Mouse (Mus musculus): ENCODE measurements around the gene Pmel. TPM values are rescaled to one million over a fixed set of nuclear protein-coding genes. Genes with fewer than 3 reads are reported as not detected.

Gene Pmel
- polyA plus RNA-seq, 1 experiment from 2014 or later: 1.6 TPM

DNA sequence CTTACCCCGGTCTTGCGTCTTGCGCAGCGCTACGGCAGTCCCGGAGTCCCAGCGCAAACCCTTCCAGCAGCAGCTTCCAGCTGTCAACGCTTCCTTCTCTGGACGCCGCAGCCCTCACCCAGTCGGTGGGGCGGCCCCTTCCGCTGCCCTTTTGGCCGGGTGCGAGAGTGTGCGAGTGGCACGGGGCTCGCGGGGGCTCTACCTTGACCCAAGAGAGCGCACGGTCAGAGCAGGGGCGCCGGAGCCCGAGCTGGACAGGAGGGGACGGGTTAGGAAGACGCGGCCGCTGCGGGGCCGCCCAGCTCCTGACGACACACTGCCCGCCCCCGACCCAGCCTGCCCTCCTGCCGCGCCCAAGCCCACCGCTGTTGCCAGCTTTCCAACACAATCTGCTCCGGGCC, 39.8 kb downstream of the Pmel start:
- Histone ChIP-seq H3K9ac (ENCODE audit: low read length) (peak overlapping the region; percentile 91), H3K9me3 (replicated peaks; ENCODE audit: control insufficient read depth, low read length) (no peaks in the 10 kb centered on the region), H3K4me1 (ENCODE audit: control insufficient read depth, insufficient read depth, low read length) (peaks cover 20% of the 10 kb centered on the region), H3K27me3 (ENCODE audit: control insufficient read depth, insufficient read depth, low read length) (no peaks in the 10 kb centered on the region), H3K36me3 (ENCODE audit: control insufficient read depth, insufficient read depth, low read length) (no peaks in the 10 kb centered on the region), H3K27ac (ENCODE audit: low read length) (peak overlapping the region; percentile 85), H3K4me3 (replicated peaks; ENCODE audit: low read length) (peak overlapping the region; percentile 77), H3K4me2 (ENCODE audit: low read depth, low read length) (peak overlapping the region; percentile 73)
- ATAC-seq (ENCODE audit: insufficient read depth, low FRiP score): peak; percentile 34; the same call in 1 of the 2 replicates
- under 1% methylated on average over 37 of the region's 37 CpGs for WGBS

- no peaks in the 10 kb centered on the region for H3K27me3 ChIP-seq (ENCODE audit: control insufficient read depth, insufficient read depth, low read length)
- no peaks in the 10 kb centered on the region for H3K9me3 ChIP-seq (replicated peaks; ENCODE audit: control insufficient read depth, low read length)
- peak overlapping the region; percentile 91 for H3K9ac ChIP-seq (ENCODE audit: low read length)
- peak overlapping the region; percentile 77 for H3K4me3 ChIP-seq (replicated peaks; ENCODE audit: low read length)
- peaks cover 24% of the 10 kb centered on the region for H3K4me1 ChIP-seq (ENCODE audit: control insufficient read depth, insufficient read depth, low read length)
- 29% methylated on average over 8 of the region's 8 CpGs for WGBS
- no peak for ATAC-seq (ENCODE audit: insufficient read depth, low FRiP score)
- peak overlapping the region; percentile 73 for H3K4me2 ChIP-seq (ENCODE audit: low read depth, low read length)
- peak overlapping the region; percentile 85 for H3K27ac ChIP-seq (ENCODE audit: low read length)
- H3K36me3 ChIP-seq (ENCODE audit: control insufficient read depth, insufficient read depth, low read length): no peaks in the 10 kb centered on the region
These were observed 40.2 kb downstream of the Pmel start for GRCm38 (mm10) chr10:128744211-128744610.

GRCm38 (mm10) chr10:128744680-128745601, 40.9 kb downstream of the Pmel start, which contains the start of gene Dgka:
Dgka (minus strand) TSS chr10:128744855.
- 20% methylated on average over 18 of the region's 18 CpGs for WGBS
- no peaks in the 10 kb centered on the region for H3K9me3 ChIP-seq (replicated peaks; ENCODE audit: control insufficient read depth, low read length)
- H3K9ac ChIP-seq (ENCODE audit: low read length): peak within 1 kb of the TSS; percentile 91
- no peak for ATAC-seq (ENCODE audit: insufficient read depth, low FRiP score)
- H3K27ac ChIP-seq (ENCODE audit: low read length): peak within 1 kb of the TSS; percentile 85
- H3K36me3 ChIP-seq (ENCODE audit: control insufficient read depth, insufficient read depth, low read length): no peaks in the 10 kb centered on the region
- H3K27me3 ChIP-seq (ENCODE audit: control insufficient read depth, insufficient read depth, low read length): no peaks in the 10 kb centered on the region
- peak within 1 kb of the TSS; percentile 77 for H3K4me3 ChIP-seq (replicated peaks; ENCODE audit: low read length)
- peaks cover 30% of the 10 kb centered on the region for H3K4me1 ChIP-seq (ENCODE audit: control insufficient read depth, insufficient read depth, low read length)
- peak within 1 kb of the TSS; percentile 73 for H3K4me2 ChIP-seq (ENCODE audit: low read depth, low read length)

- Histone ChIP-seq H3K9ac (ENCODE audit: low read length) (no peak overlapping the region), H3K27ac (ENCODE audit: low read length) (0 out of 2 replicates have a peak overlapping the region, but pooled peaks have one; percentile 3), H3K4me2 (ENCODE audit: low read depth, low read length) (no peak overlapping the region), H3K36me3 (ENCODE audit: control insufficient read depth, insufficient read depth, low read length) (no peaks in the 10 kb centered on the region), H3K9me3 (replicated peaks; ENCODE audit: control insufficient read depth, low read length) (no peaks in the 10 kb centered on the region), H3K27me3 (ENCODE audit: control insufficient read depth, insufficient read depth, low read length) (no peaks in the 10 kb centered on the region), H3K4me1 (ENCODE audit: control insufficient read depth, insufficient read depth, low read length) (peaks cover 30% of the 10 kb centered on the region), H3K4me3 (replicated peaks; ENCODE audit: low read length) (no peak overlapping the region)
- WGBS: 89% methylated on average over 10 of the region's 10 CpGs
- no peak for ATAC-seq (ENCODE audit: insufficient read depth, low FRiP score)
These were observed 42.1 kb downstream of the Pmel start for GRCm38 (mm10) chr10:128745946-128746613.

DNA sequence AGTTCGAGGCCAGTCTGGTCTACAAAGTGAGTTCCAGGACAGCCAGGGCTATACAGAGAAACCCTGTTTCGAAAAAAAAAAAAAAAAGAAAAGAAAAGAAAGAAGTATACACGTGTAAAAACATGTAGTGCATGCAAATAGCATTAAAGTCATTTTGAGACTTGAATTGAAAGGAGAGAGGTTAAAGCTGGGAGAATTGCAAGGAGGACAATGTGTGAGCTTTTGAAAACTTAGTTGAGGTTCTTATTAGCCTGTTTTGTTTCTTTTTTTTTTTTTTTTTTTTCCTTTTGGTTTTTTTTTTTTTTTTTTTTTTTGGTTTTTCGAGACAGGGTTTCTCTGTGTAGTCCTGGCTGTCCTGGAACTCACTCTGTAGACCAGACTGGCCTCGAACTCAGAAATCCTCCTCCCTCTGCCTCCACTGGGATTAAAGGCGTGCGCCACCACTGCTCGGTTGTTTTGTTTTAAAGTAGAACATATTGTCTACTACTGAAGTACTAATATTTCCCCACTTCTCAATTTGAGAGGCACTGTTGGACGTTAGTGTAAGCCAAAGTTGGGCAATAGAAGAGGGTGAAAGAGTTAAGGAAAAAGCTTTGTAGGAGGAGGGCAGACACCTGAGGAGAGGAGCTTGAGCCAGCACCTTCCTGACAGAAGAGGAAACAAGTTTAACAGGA, 43.1 kb downstream of the Pmel start:
- H3K36me3 ChIP-seq (ENCODE audit: control insufficient read depth, insufficient read depth, low read length): no peaks in the 10 kb centered on the region
- H3K4me1 ChIP-seq (ENCODE audit: control insufficient read depth, insufficient read depth, low read length): peaks cover 30% of the 10 kb centered on the region
- peak overlapping the region; percentile 74 for H3K4me3 ChIP-seq (replicated peaks; ENCODE audit: low read length)
- no peaks in the 10 kb centered on the region for H3K9me3 ChIP-seq (replicated peaks; ENCODE audit: control insufficient read depth, low read length)
- peak overlapping the region; percentile 96 for H3K4me2 ChIP-seq (ENCODE audit: low read depth, low read length)
- no peaks in the 10 kb centered on the region for H3K27me3 ChIP-seq (ENCODE audit: control insufficient read depth, insufficient read depth, low read length)
- no peak for ATAC-seq (ENCODE audit: insufficient read depth, low FRiP score)
- WGBS: 38% methylated on average over 8 of the region's 9 CpGs
- peak overlapping the region; percentile 99 for H3K27ac ChIP-seq (ENCODE audit: low read length)
- H3K9ac ChIP-seq (ENCODE audit: low read length): peak overlapping the region; percentile 78

- Histone ChIP-seq H3K9ac (ENCODE audit: low read length) (peak within 1 kb of the TSS; percentile 78), H3K4me2 (ENCODE audit: low read depth, low read length) (peak within 1 kb of the TSS; percentile 96), H3K4me3 (replicated peaks; ENCODE audit: low read length) (peak within 1 kb of the TSS; percentile 74), H3K27me3 (ENCODE audit: control insufficient read depth, insufficient read depth, low read length) (no peaks in the 10 kb centered on the region), H3K27ac (ENCODE audit: low read length) (peak within 1 kb of the TSS; percentile 99), H3K4me1 (ENCODE audit: control insufficient read depth, insufficient read depth, low read length) (peaks cover 26% of the 10 kb centered on the region), H3K9me3 (replicated peaks; ENCODE audit: control insufficient read depth, low read length) (no peaks in the 10 kb centered on the region), H3K36me3 (ENCODE audit: control insufficient read depth, insufficient read depth, low read length) (no peaks in the 10 kb centered on the region)
- WGBS: under 1% methylated on average over 36 of the region's 36 CpGs
- ATAC-seq (ENCODE audit: insufficient read depth, low FRiP score): peak; percentile 86
These were observed 43.8 kb downstream of the Pmel start, which contains the start of gene Pym1 for GRCm38 (mm10) chr10:128747646-128748251. Pym1 (plus strand) TSS chr10:128747889.

- no peaks in the 10 kb centered on the region for H3K36me3 ChIP-seq (ENCODE audit: control insufficient read depth, insufficient read depth, low read length)
- under 1% methylated on average over 37 of the region's 37 CpGs for WGBS
These were observed 44.4 kb downstream of the Pmel start for GRCm38 (mm10) chr10:128748252-128748864.

More at GRCm38 (mm10) chr10:128748252-128748864, 44.4 kb downstream of the Pmel start:
- Histone ChIP-seq H3K27me3 (ENCODE audit: control insufficient read depth, insufficient read depth, low read length) (no peaks in the 10 kb centered on the region), H3K4me3 (replicated peaks; ENCODE audit: low read length) (peak overlapping the region; percentile 74), H3K27ac (ENCODE audit: low read length) (peak overlapping the region; percentile 99), H3K9me3 (replicated peaks; ENCODE audit: control insufficient read depth, low read length) (no peaks in the 10 kb centered on the region), H3K9ac (ENCODE audit: low read length) (peak overlapping the region; percentile 78), H3K4me1 (ENCODE audit: control insufficient read depth, insufficient read depth, low read length) (peaks cover 24% of the 10 kb centered on the region), H3K4me2 (ENCODE audit: low read depth, low read length) (peak overlapping the region; percentile 96)
- peak; percentile 83 for ATAC-seq (ENCODE audit: insufficient read depth, low FRiP score)
